Mouse (Mus musculus) myocyte (in vitro differentiated cells): Measurements from ENCODE around the gene Celsr2.

Source experiments
- MAX ChIP-seq: IDR thresholded peaks from one replicate; pipeline ENCODE4 v1.6.1; 2011; ENCODE audit warnings: low read depth, mild to moderate bottlenecking, control low read depth
- MYOD1 ChIP-seq, 3 experiments: IDR thresholded peaks; one replicate each; pipeline ENCODE4 v1.6.1; 2011; ENCODE audit warnings: control low read depth in 2 of 3, low read depth in 2 of 3, mild to moderate bottlenecking in 2 of 3, moderate library complexity in 1 of 3; ENCODE audit not compliant: insufficient read length in 2 of 3, control insufficient read depth in 1 of 3
- POLR2A ChIP-seq: IDR thresholded peaks from one replicate; pipeline ENCODE4 v1.6.1; 2011; ENCODE audit warnings: low read depth, mild to moderate bottlenecking, control low read depth, moderate library complexity; ENCODE audit not compliant: insufficient read length
- POLR2AphosphoS2 ChIP-seq: IDR thresholded peaks from one replicate; pipeline ENCODE4 v1.6.1; 2011; ENCODE audit warnings: low read depth, control low read depth; ENCODE audit not compliant: insufficient read length
- TCF3 ChIP-seq: IDR thresholded peaks from one replicate; pipeline ENCODE4 v1.6.1; 2011; ENCODE audit warnings: low read depth, control low read depth; ENCODE audit not compliant: insufficient read length

GRCm38 (mm10) chr3:108415831-108416223 lies 475 bp upstream of the Celsr2 start:
- TF ChIP-seq POLR2A = no peak
- TF ChIP-seq MAX = no peak
- TF ChIP-seq MYOD1 (IDR thresholded peaks at IDR 0.05; ENCODE audit: control insufficient read depth in 1 of 3, insufficient read length in 2 of 3, low read depth in 2 of 3) = no peak
- TF ChIP-seq POLR2AphosphoS2 = no peak
- TF ChIP-seq TCF3 = no peak
